Mouse (Mus musculus): ENCODE results near the gene Cnot9.

GRCm38 (mm10) chr1:74524746-74525145, 18.9 kb downstream of the Cnot9 start:
- TF ChIP-seq MAX (IDR thresholded peaks at IDR 0.05; ENCODE audit: low read depth) (no peak), CEBPB (IDR thresholded peaks at IDR 0.05; ENCODE audit: insufficient read depth, poor library complexity, severe bottlenecking) (no peak), TCF3 (IDR thresholded peaks at IDR 0.05; ENCODE audit: insufficient read length, low read depth) (no peak), POLR2A (IDR thresholded peaks at IDR 0.05; ENCODE audit: insufficient read length, low read depth) (no peak), POLR2AphosphoS2 (IDR thresholded peaks at IDR 0.05; ENCODE audit: insufficient read length, low read depth) (no peak), E2F4 (IDR thresholded peaks at IDR 0.05; ENCODE audit: insufficient read depth) (no peak), USF1 (IDR thresholded peaks at IDR 0.05; ENCODE audit: low read depth) (no peak)

Measured in myocyte (in vitro differentiated cells).